Comparison of ENCODE assay signal across 8 mouse cellular contexts in genomic region chr9:50693631-50694030, GRCm38 (mm10). TPM values are rescaled to one million over a fixed set of nuclear protein-coding genes. Genes with fewer than 3 reads are reported as not detected.
A peak's percentile ranks its signal among the peaks of the same experiment; 100 is the strongest.
DNase-seq lines count a peak whose midpoint lies in the region; TF ChIP-seq lines count a peak whose summit lies in the region.

No protein-coding gene starts in this region.

- H3K36me3 ChIP-seq in thymus, adult 2 months (ENCODE audit: control insufficient read depth, insufficient read depth, low read length), result no peaks in the 10 kb centered on the region

- H3K4me3 ChIP-seq in embryonic fibroblast, embryonic 13.5 days (ENCODE audit: insufficient read depth, low read length), result no peak overlapping the region
- H3K4me3 ChIP-seq in thymus, adult 2 months (ENCODE audit: control insufficient read depth, insufficient read depth, low read length), result no peak overlapping the region

- 19% methylated on average over 10 of the region's 10 CpGs for WGBS in thymus, adult 2 months

- no peaks in the 10 kb centered on the region for H3K4me1 ChIP-seq in embryonic fibroblast, embryonic 13.5 days (ENCODE audit: control insufficient read depth, insufficient read depth, low read length)
- H3K4me1 ChIP-seq in thymus, adult 2 months (replicated peaks; ENCODE audit: control insufficient read depth, insufficient read depth, low read length), result peaks cover 4% of the 10 kb centered on the region

- DNase-seq in adrenal gland, postnatal 14 days, result peak; percentile 38
- no peak for DNase-seq in adrenal gland, adult 18-20 months (ENCODE audit: low spot score in 2 of 2)
- peak; percentile 32 to 37 for DNase-seq in right cerebral cortex, adult 2 months (ENCODE audit: low spot score in 2 of 2)
- no peak for DNase-seq in right cerebral cortex, postnatal 25 days
- DNase-seq in kidney, postnatal 14 days, result peak; percentile 87
- DNase-seq in lung, postnatal 14 days, result peak; percentile 65
- peak; percentile 56 for DNase-seq in thymus, adult 2 months

- no peak overlapping the region for H3K27ac ChIP-seq in embryonic fibroblast, embryonic 13.5 days (ENCODE audit: insufficient read depth, low read length)
- no peak overlapping the region for H3K27ac ChIP-seq in thymus, adult 2 months (ENCODE audit: control insufficient read depth, insufficient read depth, low read length)

- H3K27me3 ChIP-seq in thymus, adult 2 months (ENCODE audit: control insufficient read depth, insufficient read depth, low read length), result peaks cover 3% of the 10 kb centered on the region; the same call in 1 of the 2 replicates

- TF ChIP-seq POLR2A in embryonic fibroblast, embryonic 13.5 days (IDR thresholded peaks at IDR 0.05; ENCODE audit: low read depth, low read length), result no peak
- TF ChIP-seq POLR2A in thymus, adult 2 months (IDR thresholded peaks at IDR 0.05; ENCODE audit: control insufficient read depth, extremely low read depth, insufficient read depth, low read length, poor library complexity), result no peak

- TF ChIP-seq CTCF in embryonic fibroblast, embryonic 13.5 days (IDR thresholded peaks at IDR 0.05; ENCODE audit: borderline replicate concordance, insufficient read depth, low read length), result peak; percentile 36; the same call in 1 of the 2 replicates
- TF ChIP-seq CTCF in thymus, adult 2 months (IDR thresholded peaks at IDR 0.05; ENCODE audit: borderline replicate concordance, control insufficient read depth, extremely low read depth, insufficient read depth, low read length, poor library complexity), result peak; percentile 23; the same call in 1 of the 2 replicates

RNA-seq across cellular contexts. Expression of gene Dlat, which starts 34.1 kb away (rescaled TPM):
- 252 and 279 TPM in 2 replicates for total RNA-seq in adrenal gland, postnatal 14 days (2021)
- total RNA-seq in adrenal gland, adult 18-20 months (2021), result 100 to 1,000 TPM; 164 to 320 TPM
- 46.2 and 50.0 TPM in 2 replicates for polyA plus RNA-seq in embryonic fibroblast, embryonic 13.5 days (2011; ENCODE audit: insufficient read length, low read depth, missing spikeins)
- 23.8 and 24.5 TPM in 2 replicates for polyA plus RNA-seq in thymus, adult 2 months (2012; rRNA removed)

RNA-seq across cellular contexts. Expression of gene Dixdc1, which starts 45.7 kb away (rescaled TPM):
- 8.4 and 9.5 TPM in 2 replicates for total RNA-seq in adrenal gland, postnatal 14 days (2021)
- 1 to 10 TPM; 5.4 to 7.7 TPM for total RNA-seq in adrenal gland, adult 18-20 months (2021)
- 10.9 and 11.1 TPM in 2 replicates for polyA plus RNA-seq in embryonic fibroblast, embryonic 13.5 days (2011; ENCODE audit: insufficient read length, low read depth, missing spikeins)
- polyA plus RNA-seq in thymus, adult 2 months (2012; rRNA removed), result 0.37 and 0.77 TPM in 2 replicates

RNA-seq across cellular contexts. Expression of gene 2310030G06Rik, which starts 52.7 kb away (rescaled TPM):
- total RNA-seq in adrenal gland, postnatal 14 days (2021), result 6.6 and 6.9 TPM in 2 replicates
- 1 to 10 TPM; 5.1 to 5.4 TPM for total RNA-seq in adrenal gland, adult 18-20 months (2021)
- 1.8 and 3.3 TPM in 2 replicates for polyA plus RNA-seq in embryonic fibroblast, embryonic 13.5 days (2011; ENCODE audit: insufficient read length, low read depth, missing spikeins)
- 1.6 and 3.6 TPM in 2 replicates for polyA plus RNA-seq in thymus, adult 2 months (2012; rRNA removed)

RNA-seq across cellular contexts. Expression of gene Cryab, which starts 57.5 kb away (rescaled TPM):
- total RNA-seq in adrenal gland, postnatal 14 days (2021), result 21.4 and 29.2 TPM in 2 replicates
- total RNA-seq in adrenal gland, adult 18-20 months (2021), result 10 to 100 TPM; 26.1 to 89.2 TPM
- polyA plus RNA-seq in embryonic fibroblast, embryonic 13.5 days (2011; ENCODE audit: insufficient read length, low read depth, missing spikeins), result 155 and 186 TPM in 2 replicates
- polyA plus RNA-seq in thymus, adult 2 months (2012; rRNA removed), result 29.7 and 146 TPM in 2 replicates

RNA-seq across cellular contexts. Expression of gene Hspb2, which starts 58.5 kb away (rescaled TPM):
- 1.5 and 1.9 TPM in 2 replicates for total RNA-seq in adrenal gland, postnatal 14 days (2021)
- 1 to 10 TPM; 1.7 to 3.4 TPM for total RNA-seq in adrenal gland, adult 18-20 months (2021)
- polyA plus RNA-seq in embryonic fibroblast, embryonic 13.5 days (2011; ENCODE audit: insufficient read length, low read depth, missing spikeins), result 1.6 and 3.8 TPM in 2 replicates
- 3.8 and 16.7 TPM in 2 replicates for polyA plus RNA-seq in thymus, adult 2 months (2012; rRNA removed)

Comparison
In these comparisons a context has a peak if more than half of its experiments do, and no peak if none do; other contexts are left out.
1. DNase-seq: peak in adrenal gland, postnatal 14 days (single experiment), right cerebral cortex, adult 2 months (2 of 2), kidney, postnatal 14 days (single experiment), lung, postnatal 14 days (single experiment) and thymus, adult 2 months (single experiment); none in adrenal gland, adult 18-20 months (0 of 2) and right cerebral cortex, postnatal 25 days (single experiment).